Mouse (Mus musculus) lung, postnatal 0 days (tissue): ENCODE measurements around the gene Ppp1r9a. TPM values are rescaled to one million over a fixed set of nuclear protein-coding genes. Genes with fewer than 3 reads are reported as not detected.

ENCODE experiments used
- ATAC-seq: fragments of 200-750 bp; cut with Nextera tagmentation; 2 replicates; pipeline ENCODE4 v1.8.0; 2017; ENCODE audit warnings: moderate library complexity
- DNase-seq: peaks from one replicate; pipeline ENCODE4 v3.0.0-alpha.2; 2016; ENCODE audit warnings: low spot score
- H3K27ac ChIP-seq: fragments of 300-500 bp; sonication (generic); 2 replicates; pipeline ENCODE4 v1.5.1; 2014; ENCODE audit warnings: antibody characterized with exemption, mild to moderate bottlenecking, low read length, mixed read lengths
- H3K27me3 ChIP-seq: fragments of 300-500 bp; sonication (generic); replicated peaks from 2 replicates; pipeline ENCODE4 v1.6.1; 2014; ENCODE audit warnings: low read length, mixed read lengths; ENCODE audit not compliant: insufficient read depth
- H3K36me3 ChIP-seq: fragments of 300-500 bp; sonication (generic); 2 replicates; pipeline ENCODE4 v1.6.1; 2014; ENCODE audit warnings: low read length, mixed read lengths; ENCODE audit not compliant: insufficient read depth
- H3K4me1 ChIP-seq: fragments of 300-500 bp; sonication (generic); 2 replicates; pipeline ENCODE4 v1.6.1; 2014; ENCODE audit warnings: antibody characterized with exemption, low read depth, low read length, mixed read lengths; ENCODE audit not compliant: insufficient read depth
- H3K4me2 ChIP-seq: fragments of 300-500 bp; sonication (generic); replicated peaks from 2 replicates; pipeline ENCODE4 v1.6.1; 2014; ENCODE audit warnings: low read depth, mild to moderate bottlenecking, low read length, moderate library complexity, mixed read lengths
- H3K4me3 ChIP-seq: fragments of 300-500 bp; sonication (generic); 2 replicates; pipeline ENCODE4 v1.5.1; 2014; ENCODE audit warnings: low read depth, low read length
- H3K9ac ChIP-seq: fragments of 300-500 bp; sonication (generic); replicated peaks from 2 replicates; pipeline ENCODE4 v1.6.1; 2014; ENCODE audit warnings: low read depth, mild to moderate bottlenecking
- H3K9me3 ChIP-seq: fragments of 300-500 bp; sonication (generic); 2 replicates; pipeline ENCODE4 v1.6.1; 2016; ENCODE audit warnings: low read length, mixed read lengths
- CTCF ChIP-seq: IDR thresholded peaks from 2 replicates; pipeline ENCODE4 v1.5.1; 2016; ENCODE audit warnings: antibody characterized with exemption, mild to moderate bottlenecking
- EP300 ChIP-seq: IDR thresholded peaks from 2 replicates; pipeline ENCODE4 v1.6.1; 2016; ENCODE audit warnings: antibody characterized with exemption, mild to moderate bottlenecking, control low read depth
- WGBS: fragments of 180-500 bp; shearing (Covaris S2); extraction: QIAGEN DNeasy Blood & Tissue Kit; methylation state at CpG from one replicate; pipeline ENCODE4 v1.1.7; 2014; 5-methylcytosine and 5-hydroxymethylcytosine counted together
- polyA plus RNA-seq: library from polyadenylated mRNA; unstranded; fragments of >200 nt; fragmentation: Nextera tagmentation; extraction: Ambion mirVana; gene quantifications from 2 replicates; pipeline ENCODE4 v1.2.1, GENCODE M21; 2015

Ppp1r9a gene
- polyA plus RNA-seq, 1 experiment from 2014 or later, result 11.2 TPM

DNA sequence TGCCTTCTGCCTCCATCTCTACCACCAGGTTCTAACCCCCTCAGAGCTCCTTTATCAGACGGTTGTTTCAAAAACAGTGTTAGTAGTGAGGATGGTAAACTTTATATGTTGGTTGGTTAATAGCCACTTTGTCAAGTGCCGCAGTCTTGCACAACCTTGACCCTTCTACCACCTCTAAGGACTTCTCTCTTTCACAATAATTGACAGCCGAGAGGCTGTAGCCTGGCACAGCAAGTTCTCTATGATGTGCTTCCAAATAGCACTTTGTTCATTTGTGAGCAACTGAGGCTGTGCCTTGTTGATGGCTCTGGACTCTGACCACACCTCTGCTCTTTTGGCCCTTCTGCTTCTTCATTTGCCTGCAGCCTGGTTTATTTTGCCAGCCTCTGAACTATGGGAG, 297.2 kb downstream of the Ppp1r9a start:
- WGBS, result 39% methylated on average over 3 of the region's 3 CpGs

GRCm38 (mm10) chr6:5207817-5208216, 305.1 kb downstream of the Ppp1r9a start:
- Histone ChIP-seq H3K9me3 (no peaks in the 10 kb centered on the region), H3K27me3 (no peaks in the 10 kb centered on the region), H3K4me1 (no peaks in the 10 kb centered on the region), H3K4me3 (no peak overlapping the region), H3K4me2 (no peak overlapping the region), H3K27ac (no peak overlapping the region), H3K9ac (no peak overlapping the region), H3K36me3 (no peaks in the 10 kb centered on the region)
- WGBS, result 73% methylated on average over 2 of the region's 2 CpGs
- peak; percentile 46 for DNase-seq
- ATAC-seq, result no peak; the same call in 1 of the 2 replicates
- no peak for TF ChIP-seq CTCF
- no peak for TF ChIP-seq EP300

More for the DNA sequence above, 297.2 kb downstream of the Ppp1r9a start:
- H3K4me3 ChIP-seq, result no peak overlapping the region
- TF ChIP-seq CTCF (no peak), EP300 (peak; percentile 89)
- DNase-seq, result peak; percentile 75
- H3K27me3 ChIP-seq, result no peaks in the 10 kb centered on the region
- ATAC-seq, result peak; percentile 85
- no peaks in the 10 kb centered on the region for H3K4me1 ChIP-seq
- H3K9ac ChIP-seq, result no peak overlapping the region
- peak overlapping the region; percentile 51; the same call in 1 of the 2 replicates for H3K27ac ChIP-seq
- H3K4me2 ChIP-seq, result no peak overlapping the region
- H3K9me3 ChIP-seq, result no peaks in the 10 kb centered on the region
- H3K36me3 ChIP-seq, result no peaks in the 10 kb centered on the region

Other genes with a start within 250 kb of the Ppp1r9a start
- gene Sgce, start 155.7 kb upstream of the Ppp1r9a start, polyA plus RNA-seq, result 84.5 and 101 TPM in 2 replicates
- 0.39 and 0.49 TPM in 2 replicates for gene Peg10, start 155.6 kb upstream of the Ppp1r9a start, polyA plus RNA-seq